Mouse (Mus musculus): ENCODE measurements at regions not wholly inside any gene's neighbourhood (a gene's known extent, or its start where the extent isn't known, plus 50 kb on each side); places are given as distances from the start of the nearest gene placed in this dataset.

DNA sequence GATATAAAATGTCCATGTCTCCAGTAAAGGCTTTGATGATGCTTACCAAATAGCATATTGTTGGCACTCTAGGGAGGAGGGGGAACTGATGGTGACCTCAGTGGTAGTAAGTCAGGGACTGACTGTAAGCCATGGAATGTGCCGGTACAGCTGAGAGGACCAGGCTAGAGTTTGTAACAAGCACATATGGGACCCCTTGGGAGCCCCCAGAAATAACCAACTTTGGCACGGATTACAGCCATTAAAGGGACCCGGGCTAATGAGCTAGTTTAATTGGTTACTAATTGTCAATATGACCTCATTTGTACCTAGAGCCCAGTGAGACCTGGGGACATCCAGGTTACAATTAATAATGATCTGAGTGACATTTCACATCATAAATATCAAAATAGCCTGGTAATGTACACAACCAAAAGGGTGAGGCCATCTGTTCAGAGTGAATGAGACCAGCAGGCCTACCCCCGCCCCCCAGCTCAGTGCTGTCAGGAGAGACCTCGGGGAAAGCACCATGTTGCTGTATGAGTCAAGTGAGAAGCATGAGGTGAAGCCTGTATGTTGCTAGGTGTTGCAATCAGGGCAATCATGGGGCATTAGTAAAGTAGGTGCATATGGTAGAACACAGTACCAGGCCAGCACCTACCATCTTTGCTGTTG, 169.7 kb upstream of the Kiz start:
- H3K4me3 ChIP-seq (ENCODE audit: low read depth, low read length), result no peak overlapping the region
- H3K27me3 ChIP-seq (ENCODE audit: control insufficient read depth, insufficient read depth, low read length), result peaks cover 4% of the 10 kb centered on the region; the same call in 1 of the 2 replicates
- no peak overlapping the region for H3K27ac ChIP-seq (ENCODE audit: low read depth, low read length)
- ATAC-seq (replicated peaks; ENCODE audit: low FRiP score) (peak; percentile 39; the same call in 1 of the 2 replicates), DNase-seq (ENCODE audit: low spot score) (no peak)
- no peak overlapping the region for H3K4me2 ChIP-seq (ENCODE audit: low read depth, low read length, severe bottlenecking)
- H3K36me3 ChIP-seq (ENCODE audit: control insufficient read depth, insufficient read depth, low read length), result no peaks in the 10 kb centered on the region
- H3K4me1 ChIP-seq (replicated peaks; ENCODE audit: control insufficient read depth, insufficient read depth, low read length), result no peaks in the 10 kb centered on the region
- no peak overlapping the region for H3K9ac ChIP-seq (ENCODE audit: low read length)
- no peaks in the 10 kb centered on the region for H3K9me3 ChIP-seq (ENCODE audit: control insufficient read depth, low read length)
- WGBS, result 78% methylated on average over 5 of the region's 5 CpGs

DNA sequence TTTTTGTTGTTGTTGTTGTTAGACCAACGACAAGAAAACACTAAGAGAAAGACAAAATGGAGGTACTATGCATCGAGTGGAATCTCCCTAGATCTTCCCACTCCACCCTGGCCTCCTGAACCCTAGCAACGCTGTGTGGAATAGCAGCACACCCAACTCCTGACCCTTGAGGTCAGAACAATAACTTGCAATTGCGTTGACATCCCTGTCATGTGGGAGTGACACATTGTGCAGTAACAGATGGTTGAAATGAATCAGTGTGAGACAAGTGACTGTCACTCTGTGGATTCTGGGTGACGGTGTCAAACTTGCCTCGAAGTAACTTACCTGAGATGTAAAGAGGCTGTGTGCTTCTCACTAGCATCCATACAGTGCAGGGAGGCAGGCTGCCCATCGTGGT, 167.1 kb upstream of the Kiz start:
- 81% methylated on average over 7 of the region's 7 CpGs for WGBS
- ATAC-seq (replicated peaks; ENCODE audit: low FRiP score) (no peak), DNase-seq (ENCODE audit: low spot score) (no peak)
- Histone ChIP-seq H3K27me3 (ENCODE audit: control insufficient read depth, insufficient read depth, low read length) (peaks cover 16% of the 10 kb centered on the region; the same call in 1 of the 2 replicates), H3K4me1 (replicated peaks; ENCODE audit: control insufficient read depth, insufficient read depth, low read length) (no peaks in the 10 kb centered on the region), H3K4me2 (ENCODE audit: low read depth, low read length, severe bottlenecking) (no peak overlapping the region), H3K9me3 (ENCODE audit: control insufficient read depth, low read length) (peaks cover 2% of the 10 kb centered on the region; the same call in 1 of the 2 replicates), H3K36me3 (ENCODE audit: control insufficient read depth, insufficient read depth, low read length) (no peaks in the 10 kb centered on the region), H3K4me3 (ENCODE audit: low read depth, low read length) (no peak overlapping the region), H3K27ac (ENCODE audit: low read depth, low read length) (no peak overlapping the region), H3K9ac (ENCODE audit: low read length) (no peak overlapping the region)

DNA sequence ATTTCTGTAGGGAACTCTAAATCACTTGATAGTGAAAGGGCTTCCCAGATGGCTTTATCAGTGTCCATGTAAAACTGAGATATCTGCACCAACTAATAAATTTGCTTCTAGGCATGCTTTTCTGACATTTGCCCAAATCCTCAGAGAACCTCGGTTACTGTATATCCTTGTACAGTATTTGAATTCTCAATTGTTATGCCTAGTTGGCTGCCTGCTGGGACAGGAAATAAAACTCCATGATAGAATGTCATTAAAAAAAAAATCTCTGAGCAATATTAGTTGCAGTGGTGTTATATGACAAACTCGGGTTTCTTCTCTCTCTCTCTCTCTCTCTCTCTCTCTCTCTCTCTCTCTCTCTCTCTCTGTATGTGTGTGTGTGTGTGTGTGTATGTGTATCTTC, 162.2 kb upstream of the Kiz start:
- ATAC-seq (replicated peaks; ENCODE audit: low FRiP score) (0 out of 2 replicates have a peak, but pooled peaks have one; percentile 4), DNase-seq (ENCODE audit: low spot score) (no peak)
- H3K27me3 ChIP-seq (ENCODE audit: control insufficient read depth, insufficient read depth, low read length), result peaks cover 25% of the 10 kb centered on the region; the same call in 1 of the 2 replicates

DNA sequence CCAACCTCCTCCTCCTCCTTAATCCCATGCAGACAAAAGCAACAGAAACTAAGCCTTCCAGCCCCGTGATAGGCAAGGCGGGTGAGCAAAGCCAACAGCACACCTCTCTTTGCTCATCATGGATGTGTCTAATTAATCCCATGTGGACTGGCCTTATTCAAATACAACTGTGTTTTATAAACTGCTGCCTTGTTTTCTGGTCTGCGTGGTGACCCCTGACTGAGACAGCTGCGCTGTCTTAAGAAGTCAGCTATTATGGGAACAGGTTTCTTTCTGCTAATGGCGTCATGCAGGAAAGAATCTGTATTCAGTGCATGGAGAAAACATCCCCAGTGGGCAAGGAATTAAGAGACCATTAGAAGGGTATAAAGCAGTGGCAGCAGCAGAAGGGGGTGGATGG, 161.6 kb upstream of the Kiz start:
- peaks cover 25% of the 10 kb centered on the region; the same call in 1 of the 2 replicates for H3K27me3 ChIP-seq (ENCODE audit: control insufficient read depth, insufficient read depth, low read length)
- H3K9me3 ChIP-seq (ENCODE audit: control insufficient read depth, low read length), result peaks cover 2% of the 10 kb centered on the region; the same call in 1 of the 2 replicates
- H3K4me1 ChIP-seq (replicated peaks; ENCODE audit: control insufficient read depth, insufficient read depth, low read length), result 0 out of 2 replicates have a peak, but pooled peaks cover 2% of the 10 kb centered on the region
- no peak overlapping the region for H3K4me2 ChIP-seq (ENCODE audit: low read depth, low read length, severe bottlenecking)
- peak; percentile 81 for ATAC-seq (replicated peaks; ENCODE audit: low FRiP score)
- no peak overlapping the region for H3K9ac ChIP-seq (ENCODE audit: low read length)
- WGBS, result 6% methylated on average over 5 of the region's 5 CpGs
- H3K4me3 ChIP-seq (ENCODE audit: low read depth, low read length), result no peak overlapping the region
- no peak overlapping the region for H3K27ac ChIP-seq (ENCODE audit: low read depth, low read length)
- DNase-seq (ENCODE audit: low spot score), result peak; percentile 53
- H3K36me3 ChIP-seq (ENCODE audit: control insufficient read depth, insufficient read depth, low read length), result no peaks in the 10 kb centered on the region

More for the DNA sequence above, 162.2 kb upstream of the Kiz start:
- Histone ChIP-seq H3K4me3 (ENCODE audit: low read depth, low read length) (no peak overlapping the region), H3K4me2 (ENCODE audit: low read depth, low read length, severe bottlenecking) (no peak overlapping the region), H3K36me3 (ENCODE audit: control insufficient read depth, insufficient read depth, low read length) (no peaks in the 10 kb centered on the region), H3K27ac (ENCODE audit: low read depth, low read length) (no peak overlapping the region), H3K9ac (ENCODE audit: low read length) (no peak overlapping the region), H3K4me1 (replicated peaks; ENCODE audit: control insufficient read depth, insufficient read depth, low read length) (0 out of 2 replicates have a peak, but pooled peaks cover 2% of the 10 kb centered on the region), H3K9me3 (ENCODE audit: control insufficient read depth, low read length) (peaks cover 2% of the 10 kb centered on the region; the same call in 1 of the 2 replicates)
- 55% methylated on average over 2 of the region's 2 CpGs for WGBS

DNA sequence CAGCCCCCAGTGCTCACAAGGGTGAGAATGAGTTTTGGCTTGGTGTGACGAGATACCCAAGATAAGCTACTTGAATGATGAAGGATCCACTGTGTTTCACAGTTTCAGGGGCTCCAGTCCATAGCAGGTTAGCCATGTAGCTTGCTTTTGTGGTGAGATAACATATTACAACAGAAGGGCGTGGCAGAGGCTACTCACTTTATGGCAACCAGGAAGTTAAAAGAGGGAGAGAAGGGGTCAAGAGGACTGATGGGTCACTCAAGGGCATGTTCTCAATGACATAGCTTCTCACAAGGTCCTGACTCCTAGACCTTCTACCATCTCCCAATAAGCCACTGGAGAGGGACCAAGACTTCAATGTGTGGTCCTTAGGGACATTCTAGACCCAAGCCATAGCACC, 159.4 kb upstream of the Kiz start:
- no peaks in the 10 kb centered on the region for H3K36me3 ChIP-seq (ENCODE audit: control insufficient read depth, insufficient read depth, low read length)
- H3K27me3 ChIP-seq (ENCODE audit: control insufficient read depth, insufficient read depth, low read length), result peaks cover 21% of the 10 kb centered on the region; the same call in 1 of the 2 replicates
- peaks cover 2% of the 10 kb centered on the region; the same call in 1 of the 2 replicates for H3K9me3 ChIP-seq (ENCODE audit: control insufficient read depth, low read length)
- no peak overlapping the region for H3K27ac ChIP-seq (ENCODE audit: low read depth, low read length)
- no peak overlapping the region for H3K4me2 ChIP-seq (ENCODE audit: low read depth, low read length, severe bottlenecking)
- no peak overlapping the region for H3K4me3 ChIP-seq (ENCODE audit: low read depth, low read length)
- H3K9ac ChIP-seq (ENCODE audit: low read length), result no peak overlapping the region
- 91% methylated on average over 2 of the region's 2 CpGs for WGBS
- 0 out of 2 replicates have a peak, but pooled peaks cover 2% of the 10 kb centered on the region for H3K4me1 ChIP-seq (replicated peaks; ENCODE audit: control insufficient read depth, insufficient read depth, low read length)
- no peak for ATAC-seq (replicated peaks; ENCODE audit: low FRiP score)
- no peak for DNase-seq (ENCODE audit: low spot score)

DNA sequence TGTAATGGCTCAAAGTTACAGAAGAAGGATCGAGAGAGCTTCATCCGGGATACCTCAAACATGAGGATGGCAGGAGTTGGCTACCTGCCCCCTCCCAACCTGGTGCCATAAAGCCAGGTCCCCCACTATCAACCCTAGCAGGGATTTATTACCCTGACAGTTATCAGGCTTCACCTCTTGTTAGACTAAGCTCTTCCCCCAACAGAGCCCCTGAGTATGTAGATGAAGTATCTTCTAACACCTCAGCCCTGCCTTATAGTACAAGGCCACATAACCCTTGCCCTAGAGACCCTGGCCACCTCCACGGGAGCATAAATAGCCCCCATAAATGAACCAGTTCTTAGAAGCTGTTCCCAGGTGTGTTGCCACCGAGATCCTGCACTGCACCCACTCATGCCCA, 158.9 kb upstream of the Kiz start:
- no peak for DNase-seq (ENCODE audit: low spot score)
- ATAC-seq (replicated peaks; ENCODE audit: low FRiP score), result no peak
- Histone ChIP-seq H3K9me3 (ENCODE audit: control insufficient read depth, low read length) (no peaks in the 10 kb centered on the region; the same call in 1 of the 2 replicates), H3K36me3 (ENCODE audit: control insufficient read depth, insufficient read depth, low read length) (no peaks in the 10 kb centered on the region), H3K4me2 (ENCODE audit: low read depth, low read length, severe bottlenecking) (no peak overlapping the region), H3K27me3 (ENCODE audit: control insufficient read depth, insufficient read depth, low read length) (peaks cover 18% of the 10 kb centered on the region; the same call in 1 of the 2 replicates), H3K27ac (ENCODE audit: low read depth, low read length) (no peak overlapping the region), H3K4me3 (ENCODE audit: low read depth, low read length) (no peak overlapping the region), H3K9ac (ENCODE audit: low read length) (no peak overlapping the region), H3K4me1 (replicated peaks; ENCODE audit: control insufficient read depth, insufficient read depth, low read length) (0 out of 2 replicates have a peak, but pooled peaks cover 2% of the 10 kb centered on the region)
- 82% methylated on average over 4 of the region's 4 CpGs for whole genome bisulfite sequencing

DNA sequence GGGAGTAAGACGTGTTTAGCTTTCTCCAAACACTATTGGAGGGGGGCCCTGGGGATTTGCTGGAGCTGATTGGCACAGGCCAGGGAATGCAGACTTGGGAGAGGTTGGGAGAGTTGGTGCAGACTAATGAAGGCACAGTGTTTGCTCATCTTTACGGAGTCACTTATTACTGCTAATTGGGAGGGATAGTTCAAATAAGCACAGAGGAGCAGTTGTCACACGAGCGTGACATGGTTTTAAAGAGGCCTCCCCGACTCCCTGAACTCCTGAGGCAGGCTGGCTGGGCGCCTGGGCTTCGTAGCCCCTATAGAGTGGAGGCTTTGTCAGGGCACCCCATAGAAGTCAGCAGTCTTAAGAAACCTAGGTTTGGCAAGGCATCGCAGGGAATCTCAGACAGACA, 145.0 kb upstream of the Kiz start:
- no peaks in the 10 kb centered on the region for H3K4me1 ChIP-seq (replicated peaks; ENCODE audit: control insufficient read depth, insufficient read depth, low read length)
- H3K27me3 ChIP-seq (ENCODE audit: control insufficient read depth, insufficient read depth, low read length), result no peaks in the 10 kb centered on the region
- H3K36me3 ChIP-seq (ENCODE audit: control insufficient read depth, insufficient read depth, low read length), result no peaks in the 10 kb centered on the region
- ATAC-seq (replicated peaks; ENCODE audit: low FRiP score) (peak; percentile 77), DNase-seq (ENCODE audit: low spot score) (peak; percentile 54)
- no peak overlapping the region for H3K4me2 ChIP-seq (ENCODE audit: low read depth, low read length, severe bottlenecking)
- H3K4me3 ChIP-seq (ENCODE audit: low read depth, low read length), result no peak overlapping the region
- no peak overlapping the region for H3K27ac ChIP-seq (ENCODE audit: low read depth, low read length)
- H3K9ac ChIP-seq (ENCODE audit: low read length), result no peak overlapping the region
- WGBS, result 54% methylated on average over 8 of the region's 8 CpGs
- H3K9me3 ChIP-seq (ENCODE audit: control insufficient read depth, low read length), result no peaks in the 10 kb centered on the region

DNA sequence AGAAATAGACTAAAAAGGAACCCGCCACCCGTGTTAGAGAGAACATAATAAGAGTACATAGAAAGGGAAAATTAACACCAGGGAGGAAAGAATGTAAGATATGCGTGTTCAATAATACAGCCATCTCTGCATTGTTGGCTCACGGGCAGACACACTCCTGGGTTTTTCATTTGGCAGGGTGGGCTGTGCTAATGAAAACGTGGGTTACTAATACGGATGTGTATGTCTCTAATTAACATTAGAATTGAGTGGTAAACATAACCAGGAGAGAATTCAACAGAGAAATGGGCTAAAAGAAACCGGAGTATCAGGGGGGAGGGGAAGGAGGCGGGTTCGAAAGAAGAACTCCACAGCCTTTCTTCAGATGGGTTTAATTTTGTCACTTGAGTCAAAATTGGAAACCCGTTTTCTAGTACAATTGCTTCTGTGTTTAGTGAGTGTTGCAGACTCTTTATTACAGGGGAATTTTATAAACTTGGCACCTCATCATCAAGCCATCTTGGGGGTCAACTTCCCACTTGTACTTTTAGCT, 134.4 kb upstream of the Kiz start:
- Histone ChIP-seq H3K27ac (ENCODE audit: low read depth, low read length) (no peak overlapping the region), H3K4me2 (ENCODE audit: low read depth, low read length, severe bottlenecking) (peak overlapping the region; percentile 5; the same call in 1 of the 2 replicates), H3K4me3 (ENCODE audit: low read depth, low read length) (no peak overlapping the region), H3K36me3 (ENCODE audit: control insufficient read depth, insufficient read depth, low read length) (no peaks in the 10 kb centered on the region), H3K27me3 (ENCODE audit: control insufficient read depth, insufficient read depth, low read length) (peaks cover 7% of the 10 kb centered on the region; the same call in 1 of the 2 replicates), H3K9me3 (ENCODE audit: control insufficient read depth, low read length) (no peaks in the 10 kb centered on the region), H3K4me1 (replicated peaks; ENCODE audit: control insufficient read depth, insufficient read depth, low read length) (peaks cover 11% of the 10 kb centered on the region), H3K9ac (ENCODE audit: low read length) (no peak overlapping the region)
- WGBS, result 6% methylated on average over 10 of the region's 10 CpGs
- peak; percentile 16; the same call in 1 of the 2 replicates for ATAC-seq (replicated peaks; ENCODE audit: low FRiP score)
- DNase-seq (ENCODE audit: low spot score), result no peak
